Mouse (Mus musculus): Measurements from ENCODE around the gene Ccpg1os.
A peak's percentile ranks its signal among the peaks of the same experiment; 100 is the strongest.

Ccpg1os gene

GRCm38 (mm10) chr9:72975242-72975641, 9.9 kb downstream of the Ccpg1os start:
- no peak for DNase-seq

- no peak for DNase-seq
Observed at GRCm38 (mm10) chr9:72974734-72975133, 10.4 kb downstream of the Ccpg1os start.

- no peak for DNase-seq
Observed at GRCm38 (mm10) chr9:72972984-72973383, 12.2 kb downstream of the Ccpg1os start.

GRCm38 (mm10) chr9:72972435-72972834, 12.7 kb downstream of the Ccpg1os start:
- no peak for DNase-seq

- DNase-seq = no peak
Observed at GRCm38 (mm10) chr9:72969874-72970273, 15.3 kb downstream of the Ccpg1os start.

- DNase-seq = peak; percentile 39
Observed at GRCm38 (mm10) chr9:72968349-72969061, 16.7 kb downstream of the Ccpg1os start.

- DNase-seq = no peak
Observed at GRCm38 (mm10) chr9:72961959-72962358, 23.2 kb downstream of the Ccpg1os start.

GRCm38 (mm10) chr9:72961346-72961745, 23.8 kb downstream of the Ccpg1os start:
- DNase-seq = no peak

- DNase-seq = peak; percentile 74
Observed at GRCm38 (mm10) chr9:72958521-72959450, 26.4 kb downstream of the Ccpg1os start, which contains the start of the genes Dyx1c1 and Gm44503. Gene Dyx1c1 (plus strand): TSS chr9:72958785. Gene Gm44503 (plus strand): TSS chr9:72958852.

GRCm38 (mm10) chr9:72955546-72955945, 29.6 kb downstream of the Ccpg1os start:
- peak; percentile 29 for DNase-seq

- no peak for DNase-seq
Observed at GRCm38 (mm10) chr9:72954746-72955145, 30.4 kb downstream of the Ccpg1os start.

- no peak for DNase-seq
Observed at GRCm38 (mm10) chr9:72949572-72949971, 35.6 kb downstream of the Ccpg1os start.

GRCm38 (mm10) chr9:72947010-72947409, 38.2 kb downstream of the Ccpg1os start:
- DNase-seq = no peak

GRCm38 (mm10) chr9:72944286-72944685, 40.9 kb downstream of the Ccpg1os start:
- no peak for DNase-seq

- no peak for DNase-seq
Observed at GRCm38 (mm10) chr9:72943424-72943823, 41.8 kb downstream of the Ccpg1os start.

GRCm38 (mm10) chr9:72936301-72936700, 48.9 kb downstream of the Ccpg1os start:
- DNase-seq = no peak

- DNase-seq = no peak
Observed at GRCm38 (mm10) chr9:72935309-72935708, 49.9 kb downstream of the Ccpg1os start.

- no peak for DNase-seq
Observed at GRCm38 (mm10) chr9:72931166-72931790, 53.9 kb downstream of the Ccpg1os start.
